Mouse (Mus musculus): ENCODE measurements around the gene Tmem236. TPM values are rescaled to one million over a fixed set of nuclear protein-coding genes. Genes with fewer than 3 reads are reported as not detected.

Tmem236 gene
- polyA plus RNA-seq (2017; shearing (Covaris generic)) = not detected

DNA sequence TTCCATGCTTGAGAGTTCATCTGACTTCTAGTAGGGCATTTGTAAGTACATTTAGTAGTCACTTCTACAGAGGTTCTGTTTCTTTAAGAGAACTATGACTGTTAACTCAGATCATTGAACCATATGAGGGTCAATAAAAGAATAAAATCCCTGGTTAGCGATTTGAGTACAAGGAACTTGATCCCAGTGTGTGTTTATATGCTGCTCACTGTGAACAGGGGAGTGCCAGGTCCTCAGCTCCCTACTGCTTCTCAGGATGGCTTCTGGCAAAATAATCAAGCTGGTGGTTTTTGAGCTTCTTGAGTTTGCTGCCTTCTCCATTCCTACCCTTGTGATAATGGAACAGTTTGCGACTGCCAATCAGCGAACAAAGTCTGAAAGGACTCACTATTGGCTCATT lies at the start of gene Tmem236:
Tmem236 (plus strand) TSS at position 190 of the 400 bp plus-strand sequence.
- no peak for ATAC-seq

DNA sequence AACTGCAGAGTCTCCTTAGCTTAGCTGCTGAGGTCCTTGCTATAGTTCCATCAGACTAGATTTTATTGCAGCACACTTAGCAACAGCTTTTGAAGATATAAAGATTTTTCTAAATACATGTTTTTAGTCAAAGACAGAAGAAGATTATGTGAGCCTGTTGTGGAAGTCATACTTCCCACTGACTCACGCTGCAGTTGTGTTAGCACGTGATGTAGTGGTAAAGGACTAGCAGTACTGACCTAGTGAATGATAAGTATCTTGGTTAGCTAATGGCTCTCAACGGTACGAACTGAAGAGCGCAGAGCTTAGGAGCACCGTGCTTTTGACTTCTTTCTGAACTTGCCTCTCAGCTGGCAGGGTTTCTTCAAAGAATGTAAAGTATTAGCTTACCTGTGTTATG lies 47.9 kb upstream of the Tmem236 start:
- ATAC-seq = no peak

DNA sequence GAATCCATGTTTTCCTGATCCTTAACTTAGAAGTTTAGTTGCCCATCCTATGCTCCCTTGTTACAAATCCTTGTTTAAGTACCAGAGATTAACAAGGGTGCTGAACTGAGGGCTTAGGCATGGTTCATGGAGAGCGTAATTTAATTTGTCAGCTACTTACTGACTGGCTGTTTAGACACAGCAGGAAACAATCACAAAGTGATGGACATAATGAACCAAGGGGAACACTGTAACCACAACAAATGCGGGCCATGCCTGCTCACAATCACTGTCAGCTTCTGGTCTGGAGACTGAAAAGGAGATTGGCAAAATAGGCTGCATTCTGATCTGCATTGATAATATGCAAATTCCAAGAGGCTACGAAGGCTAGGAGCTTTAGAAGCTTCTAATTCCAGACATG lies 46.7 kb upstream of the Tmem236 start:
- no peak for ATAC-seq

DNA sequence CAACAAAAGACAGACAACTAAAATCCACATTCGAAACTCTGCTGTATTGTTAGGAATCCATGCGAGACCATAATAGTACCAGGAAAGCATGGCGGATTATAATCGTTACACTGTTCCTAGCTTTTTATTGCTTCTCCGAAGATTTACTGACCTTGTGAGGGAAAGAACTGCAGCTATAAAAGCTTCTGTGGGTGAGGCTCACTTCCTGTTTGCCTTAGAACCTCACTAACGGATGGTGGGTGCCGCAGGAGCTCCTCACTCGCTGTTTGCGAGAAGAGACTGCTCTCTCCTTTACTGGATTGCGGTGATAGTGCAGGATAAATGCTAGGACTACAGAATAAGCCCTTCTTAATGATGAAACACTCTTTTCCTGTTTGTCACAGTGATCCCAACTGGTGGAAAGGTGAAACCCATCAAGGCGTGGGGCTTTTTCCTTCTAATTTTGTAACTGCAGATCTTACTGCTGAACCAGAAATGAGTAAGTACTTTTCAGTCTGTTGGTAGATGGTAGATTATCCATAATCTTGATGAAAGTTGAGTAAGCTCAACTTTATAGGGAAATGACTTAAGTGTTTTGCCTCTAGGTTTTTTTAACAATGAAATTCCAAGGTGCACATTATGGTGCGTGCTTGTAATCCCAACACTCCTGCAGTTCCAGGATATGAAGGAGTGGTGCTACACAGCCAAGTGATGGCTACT lies 43.5 kb upstream of the Tmem236 start:
- peak; percentile 89 for ATAC-seq

DNA sequence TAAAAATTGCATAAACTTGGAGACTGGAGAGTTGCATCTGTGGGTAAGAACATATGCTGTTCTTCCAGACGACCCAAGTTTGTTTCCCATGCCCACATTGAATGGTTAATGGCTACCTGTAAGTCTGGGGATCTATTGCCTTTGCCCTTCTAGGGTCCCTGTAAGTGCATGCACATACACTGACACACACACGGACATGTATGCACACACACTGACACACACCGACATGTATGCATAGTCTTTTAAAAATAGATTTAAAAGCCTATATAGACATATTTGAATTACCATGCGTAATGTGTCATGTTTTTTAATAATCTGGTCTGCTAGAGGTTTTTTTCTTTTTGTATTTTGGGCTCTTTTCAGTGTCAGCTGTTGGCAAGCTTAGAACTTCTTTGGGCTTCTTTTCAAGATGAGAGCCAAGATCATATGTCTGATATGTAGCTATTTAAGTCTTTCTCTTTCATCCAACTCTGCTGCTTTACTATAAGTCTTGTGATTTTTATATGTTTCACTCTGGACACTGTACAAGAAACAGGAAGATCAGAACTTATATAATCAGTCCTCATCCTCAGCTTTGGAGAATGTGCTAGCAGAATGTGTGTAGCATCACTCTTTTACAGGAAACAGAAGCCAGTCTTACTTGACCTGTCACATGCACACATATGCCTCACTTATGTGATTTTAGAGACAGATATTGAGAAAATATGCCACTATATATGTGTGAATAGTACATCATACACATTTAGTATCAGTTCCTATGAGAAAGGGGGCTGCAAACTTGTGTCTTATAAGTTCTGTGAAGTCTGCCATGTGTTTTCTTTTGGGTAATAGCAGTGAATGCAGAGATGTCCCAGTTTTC lies 41.6 kb upstream of the Tmem236 start:
- no peak for ATAC-seq

DNA sequence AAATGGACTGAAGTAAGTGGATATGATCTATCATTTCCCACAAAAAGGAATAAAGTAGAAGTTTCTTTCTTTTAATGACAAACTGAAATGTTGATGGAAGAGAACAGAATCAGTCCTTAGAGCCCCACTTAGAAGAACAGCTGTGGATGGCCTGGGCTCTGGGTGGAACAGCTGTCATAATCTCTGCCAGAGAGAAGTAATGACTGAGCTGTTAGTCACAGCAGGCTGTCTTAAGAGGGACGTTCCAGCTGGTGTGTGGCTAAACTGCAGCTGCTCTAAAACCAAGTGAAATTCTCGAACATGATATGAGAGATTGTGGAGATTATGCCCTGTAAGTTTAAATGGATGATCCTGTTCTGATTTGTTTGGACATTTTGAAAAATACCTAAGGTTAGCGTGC lies 37.4 kb upstream of the Tmem236 start:
- ATAC-seq = no peak

DNA sequence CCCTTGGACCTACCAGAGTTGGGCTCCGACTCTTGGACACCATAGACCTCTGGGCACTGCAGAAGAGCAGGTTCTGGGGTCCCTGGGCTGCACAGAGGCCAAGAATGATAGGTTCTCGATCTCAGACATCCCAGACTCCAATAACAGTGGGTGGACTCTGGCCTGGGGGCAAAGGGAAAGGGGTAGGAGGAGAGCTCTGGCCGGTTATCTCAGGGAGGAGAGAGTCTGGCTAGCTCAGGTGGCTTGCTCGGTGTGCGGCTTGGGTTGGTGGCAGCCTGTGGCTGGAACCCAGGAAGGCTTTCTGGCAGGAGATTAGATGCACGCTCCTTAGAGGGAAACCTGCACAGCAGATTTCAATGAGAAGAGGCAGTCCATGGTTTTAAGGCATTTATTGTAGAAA lies 34.7 kb upstream of the Tmem236 start:
- no peak for ATAC-seq

DNA sequence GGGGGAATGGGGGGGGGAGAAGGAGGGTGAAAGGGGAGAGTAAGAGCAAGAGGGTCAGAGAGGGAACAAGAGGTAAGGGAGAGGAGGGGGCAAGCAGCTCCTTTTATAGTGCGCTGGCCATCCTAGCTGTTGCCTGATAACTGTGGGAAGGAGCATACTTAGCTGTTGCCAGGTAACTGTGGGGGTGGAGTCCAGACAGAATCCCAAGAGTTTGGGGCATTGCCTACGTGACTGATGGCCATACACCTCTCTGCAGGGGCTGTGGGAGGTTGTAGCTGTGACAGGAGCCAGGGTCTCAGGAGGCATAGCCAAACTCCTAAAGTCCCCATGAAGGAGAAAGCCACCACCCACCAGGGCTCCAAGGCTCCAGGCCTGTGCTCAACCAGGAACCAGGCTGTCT lies 34.3 kb upstream of the Tmem236 start:
- ATAC-seq = no peak

DNA sequence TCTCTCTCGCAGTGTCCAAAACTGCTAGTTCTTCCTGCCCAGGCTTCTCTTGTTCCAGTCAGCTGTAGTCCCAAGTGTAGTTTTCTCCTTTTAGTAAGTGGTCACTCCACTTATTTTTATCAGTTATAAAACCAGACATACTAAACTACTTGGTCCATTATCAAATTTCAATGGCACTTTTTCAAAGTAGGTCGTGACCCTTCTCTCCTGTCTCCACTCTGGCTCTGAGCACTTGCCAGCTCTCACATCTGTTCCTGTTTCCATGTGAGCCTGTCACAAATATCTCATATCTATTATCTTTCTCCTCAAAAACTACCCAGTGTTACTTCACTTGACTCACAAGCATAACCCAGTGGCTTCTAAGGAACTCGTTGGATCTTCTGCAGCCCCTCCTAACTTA lies 29.0 kb upstream of the Tmem236 start:
- no peak for ATAC-seq

DNA sequence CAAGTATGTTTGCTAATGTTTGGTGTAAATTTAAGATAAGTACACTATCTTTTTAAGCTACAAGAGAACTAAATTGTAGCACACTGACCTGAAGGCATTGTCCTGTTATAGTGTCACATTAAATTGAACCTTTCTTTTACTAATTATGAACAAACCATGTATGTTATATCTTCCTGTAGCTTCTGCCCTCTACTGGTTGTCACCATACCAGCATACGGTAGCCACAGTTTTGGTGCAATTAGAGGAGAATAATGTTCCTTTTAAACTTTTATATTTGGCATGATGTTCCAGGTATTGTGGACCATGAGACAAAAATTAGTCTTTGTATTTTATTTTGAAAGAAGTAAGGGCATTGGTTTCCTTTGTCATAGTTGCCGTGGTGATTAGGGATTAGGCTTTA lies 27.4 kb upstream of the Tmem236 start:
- peak; percentile 49 for ATAC-seq

DNA sequence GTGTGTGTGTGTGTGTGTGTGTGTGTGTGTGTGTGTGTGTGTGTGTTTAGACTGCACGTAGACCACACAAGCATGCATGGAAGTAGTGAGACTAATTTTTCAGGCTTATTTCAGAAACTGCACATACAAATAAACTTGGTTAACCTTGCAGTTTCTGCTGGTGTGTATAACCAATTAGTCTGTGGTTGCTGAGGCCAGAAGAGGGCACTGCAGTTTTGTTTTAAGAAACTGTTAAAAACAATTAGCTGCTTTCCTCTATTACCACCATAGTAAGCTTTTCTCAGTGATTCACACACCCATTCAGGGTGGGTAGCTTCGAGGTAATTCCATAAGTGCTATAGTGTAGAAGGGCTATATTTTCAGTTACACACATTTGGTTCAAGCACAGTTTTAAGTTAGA lies 23.5 kb upstream of the Tmem236 start:
- ATAC-seq = no peak

DNA sequence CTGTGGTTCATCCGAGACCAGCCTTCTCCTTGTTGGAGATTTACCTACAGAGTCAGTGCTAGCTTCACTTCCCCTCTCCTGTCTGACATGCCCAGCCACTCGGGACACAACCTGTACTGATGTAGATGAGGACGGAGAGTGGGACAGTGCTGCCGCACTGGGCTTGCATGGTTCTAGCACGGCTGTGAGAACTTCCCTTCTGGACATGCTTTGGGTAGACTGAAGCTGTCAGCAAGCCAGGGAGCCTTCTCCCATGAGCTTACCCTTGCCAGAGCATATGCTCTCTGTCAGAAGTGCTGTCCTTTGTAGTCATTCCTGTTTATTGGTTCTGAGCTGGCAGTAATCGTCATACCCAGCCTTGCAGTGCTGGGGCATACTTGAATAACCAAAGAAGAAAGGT lies 22.5 kb upstream of the Tmem236 start:
- ATAC-seq = no peak

DNA sequence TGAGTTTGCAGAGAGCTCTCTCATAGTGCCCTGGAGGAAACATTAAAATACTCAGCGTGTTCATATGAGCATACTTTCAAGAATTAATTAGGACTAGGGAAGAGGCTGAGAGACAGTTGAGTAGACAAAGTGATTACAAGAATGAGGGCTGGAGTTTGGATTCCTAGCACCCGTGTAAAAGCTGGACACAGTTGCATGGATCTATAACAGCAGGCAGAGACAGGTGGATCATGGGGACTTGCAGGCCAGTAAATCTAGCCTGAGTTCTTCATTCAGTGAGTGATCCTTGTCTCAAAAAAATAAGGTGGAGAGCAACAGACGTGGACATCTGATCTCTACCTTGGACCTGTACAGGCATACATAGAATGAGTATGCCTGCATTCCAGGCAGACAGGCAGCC lies 15.3 kb upstream of the Tmem236 start:
- ATAC-seq = no peak

DNA sequence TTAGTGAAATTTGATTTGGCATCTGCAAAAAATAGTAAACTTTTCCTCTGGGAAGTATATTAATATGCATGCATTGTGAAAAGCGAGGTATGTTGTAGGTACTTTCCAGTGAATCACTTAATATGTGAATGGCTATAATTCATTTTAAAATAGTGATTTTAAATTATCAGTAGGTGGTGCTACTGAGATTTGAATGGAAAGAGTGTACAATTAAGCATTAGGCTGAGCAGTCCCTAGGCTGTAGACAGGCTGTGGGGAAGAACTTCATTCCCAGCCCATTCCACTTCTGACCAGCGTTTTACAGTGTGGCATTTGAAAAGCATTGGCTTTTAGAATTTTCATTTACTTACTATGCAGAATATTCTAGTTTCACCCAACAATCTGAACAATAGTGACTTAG lies 14.6 kb upstream of the Tmem236 start:
- no peak for ATAC-seq

DNA sequence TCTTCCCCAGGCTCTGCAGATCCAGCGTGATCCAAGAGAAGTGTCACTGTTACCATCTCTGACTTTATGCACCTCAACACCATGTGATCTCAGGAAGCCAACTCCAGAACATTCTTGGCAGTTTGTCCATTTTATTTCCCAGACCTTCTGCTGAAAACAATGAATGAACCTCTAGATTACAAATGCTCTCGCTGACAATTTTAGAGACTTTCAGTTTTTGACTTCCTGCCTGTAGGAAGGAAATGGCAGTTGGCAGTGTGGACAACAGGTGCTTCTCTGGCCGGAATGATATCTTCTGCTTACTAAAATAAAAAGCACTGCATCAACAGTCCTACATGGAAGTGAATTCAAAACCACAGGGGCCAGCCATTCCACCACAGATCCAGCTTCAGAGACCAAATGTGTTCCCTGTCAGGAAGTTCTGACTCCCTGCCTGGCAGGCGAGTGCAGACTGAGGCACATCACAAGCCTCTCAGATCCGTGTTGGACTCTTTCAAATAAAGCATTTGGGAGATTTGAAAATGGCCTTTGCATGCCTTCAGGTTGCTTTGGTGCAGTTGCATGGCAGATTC lies 9.8 kb upstream of the Tmem236 start:
- no peak for ATAC-seq

DNA sequence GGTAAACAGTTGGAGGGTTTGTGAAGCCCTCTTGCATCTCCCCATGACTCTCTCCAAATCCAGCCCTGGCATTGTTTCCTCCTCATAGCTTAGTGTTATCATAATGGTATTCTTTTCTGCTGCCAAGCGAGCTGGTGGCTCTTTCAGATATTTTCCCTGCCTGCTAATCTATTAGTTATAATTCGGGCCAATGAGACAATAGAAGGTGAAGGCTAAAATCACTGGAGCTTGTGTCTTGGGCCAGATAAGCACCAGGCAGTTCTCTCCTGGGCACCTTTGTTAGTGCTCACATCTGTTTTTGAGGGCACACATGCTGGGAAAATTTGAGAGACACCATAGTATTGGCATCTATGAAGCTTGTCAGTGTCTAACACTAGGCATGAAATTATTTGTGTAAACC lies 9.3 kb upstream of the Tmem236 start:
- ATAC-seq = no peak

DNA sequence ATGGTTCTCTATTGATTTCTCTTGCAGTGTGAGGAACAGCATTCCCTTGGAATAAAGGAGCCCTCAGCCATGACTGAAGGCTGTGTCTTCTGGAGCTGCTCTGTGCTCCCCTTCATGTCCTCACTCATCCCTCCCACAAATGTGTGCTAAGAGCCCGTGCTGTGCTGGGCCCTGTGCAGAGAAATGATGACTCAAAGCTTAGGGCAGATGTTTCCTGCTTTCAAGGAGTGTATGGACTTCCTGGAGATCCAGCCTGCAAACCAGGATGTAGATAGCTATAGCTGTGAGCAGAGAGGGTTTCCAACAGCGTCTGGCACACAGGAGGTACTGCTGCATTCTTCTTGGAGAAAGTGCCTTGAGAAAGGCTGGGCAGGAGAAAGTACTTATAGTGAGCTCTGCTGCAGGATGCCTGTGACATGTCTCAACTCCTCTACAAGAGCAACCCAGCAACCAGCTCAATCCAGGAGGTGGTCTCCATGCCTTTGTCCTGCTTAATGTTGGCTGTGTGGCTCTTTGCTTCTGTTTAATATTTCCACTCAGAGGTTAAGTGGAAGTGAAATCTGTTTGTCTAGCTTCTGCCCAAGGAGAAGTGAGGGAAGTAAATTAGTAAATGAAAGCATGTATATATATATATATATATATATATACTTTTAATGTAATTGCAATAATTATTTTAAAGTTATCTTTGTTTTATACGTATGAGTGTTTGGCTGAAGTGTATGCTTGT lies 8.5 kb upstream of the Tmem236 start:
- ATAC-seq = no peak

DNA sequence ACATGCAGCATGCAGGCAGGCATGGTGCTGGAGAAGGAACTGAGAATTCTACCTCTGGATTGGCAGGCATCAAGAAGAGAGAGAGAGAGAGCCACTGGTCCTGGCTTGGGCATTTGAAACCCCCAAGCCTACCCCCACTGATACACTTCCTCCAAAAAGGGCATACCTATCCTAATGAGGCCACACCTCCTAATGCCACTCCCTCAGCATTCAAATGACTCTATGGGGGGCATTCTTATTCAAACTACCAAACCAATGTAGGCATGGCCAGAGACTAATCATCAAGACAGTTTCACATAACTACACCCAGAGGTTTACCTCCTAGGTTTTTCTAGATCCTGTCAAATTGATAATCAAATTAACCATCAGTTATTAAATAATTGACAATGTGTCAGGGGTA lies 6.6 kb upstream of the Tmem236 start:
- no peak for ATAC-seq

DNA sequence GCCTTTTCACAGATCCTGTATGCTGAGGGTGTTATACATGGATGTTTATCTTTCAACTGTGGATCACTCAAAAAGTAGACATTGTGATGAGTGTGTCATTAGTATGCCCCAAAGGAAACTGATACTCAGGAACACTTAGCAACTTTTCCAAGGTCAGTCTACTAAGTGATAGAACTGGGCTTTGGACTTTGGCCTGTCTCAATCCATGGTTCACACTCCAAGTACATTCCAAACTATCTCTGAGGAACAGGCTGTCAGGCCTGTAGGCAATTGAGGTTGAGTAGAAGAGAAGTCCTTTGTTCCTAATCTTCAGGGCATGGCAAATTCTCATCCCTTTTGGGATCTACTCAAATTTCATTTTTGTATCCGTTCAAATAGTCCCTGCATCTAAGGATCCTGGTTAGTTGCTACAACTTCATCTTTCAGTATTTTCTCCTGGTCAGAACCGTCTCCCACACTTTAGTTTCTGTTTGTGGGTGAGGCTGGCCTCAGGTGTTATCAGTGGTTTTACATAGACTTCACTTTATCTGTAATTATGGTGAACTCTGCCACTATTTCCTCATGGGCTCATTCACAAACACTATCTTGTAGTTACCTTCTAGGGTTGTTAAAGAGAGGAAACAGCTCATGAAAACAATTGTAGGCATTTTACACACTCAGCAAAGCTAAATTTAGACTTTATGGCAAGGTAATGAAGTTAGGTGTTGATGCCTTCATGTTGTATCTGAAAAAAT lies 2.3 kb downstream of the Tmem236 start:
- no peak for ATAC-seq

DNA sequence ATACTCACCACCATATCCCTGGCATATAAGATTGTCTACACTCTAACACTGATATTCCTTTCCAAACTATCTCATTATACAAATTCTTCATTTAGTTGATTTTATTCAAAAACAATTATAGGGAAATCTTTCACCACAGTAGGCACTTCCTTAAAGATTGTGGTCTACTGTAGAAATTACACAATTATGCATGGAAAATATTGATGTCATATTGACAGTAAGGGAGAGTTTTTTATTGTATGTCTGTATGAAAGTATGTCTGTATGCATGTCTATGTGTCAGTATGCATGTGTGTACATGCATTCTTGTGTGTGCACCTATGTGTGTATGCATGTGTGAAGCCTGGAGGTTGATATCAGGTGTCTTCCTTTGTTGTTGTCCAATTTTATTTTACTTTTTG lies 10.1 kb downstream of the Tmem236 start:
- ATAC-seq = no peak

DNA sequence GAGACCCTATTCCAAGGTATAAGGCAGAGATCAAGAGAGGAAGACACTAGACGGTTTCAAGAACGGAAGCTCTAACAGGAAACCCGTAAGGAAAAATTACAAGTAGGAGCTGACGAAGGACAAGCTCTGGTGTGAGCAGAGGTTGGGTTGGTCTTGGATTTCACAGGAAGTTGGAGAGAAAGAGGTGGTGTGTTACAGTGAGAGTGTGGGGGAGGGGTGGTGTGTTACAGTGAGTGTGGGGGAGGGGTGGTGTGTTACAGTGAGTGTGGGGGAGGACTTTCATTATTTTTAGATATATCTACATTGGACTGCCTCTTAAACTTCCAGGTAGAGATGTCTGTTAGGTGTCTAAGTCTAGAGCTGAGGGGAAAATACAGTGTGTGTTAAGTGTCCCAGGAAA lies 16.4 kb downstream of the Tmem236 start:
- ATAC-seq = no peak

DNA sequence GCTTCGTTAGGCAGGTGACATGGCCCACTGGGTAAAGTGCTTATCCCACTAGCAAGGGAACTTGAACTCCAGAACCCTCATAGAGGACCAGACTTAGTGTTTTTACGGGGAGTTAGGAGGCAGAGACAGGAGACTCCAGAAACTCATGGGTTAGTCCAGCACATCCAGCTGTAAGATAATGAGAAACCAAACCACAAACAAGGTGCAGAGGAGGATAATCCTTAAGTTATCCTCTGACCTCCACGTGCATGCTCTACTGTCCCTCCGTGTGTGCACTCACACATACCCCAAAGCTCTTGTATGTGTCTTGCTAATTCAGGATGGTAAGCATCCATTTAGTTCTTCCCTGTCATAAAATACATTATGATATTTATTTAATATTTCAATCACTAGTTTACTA lies 17.3 kb downstream of the Tmem236 start:
- no peak for ATAC-seq

DNA sequence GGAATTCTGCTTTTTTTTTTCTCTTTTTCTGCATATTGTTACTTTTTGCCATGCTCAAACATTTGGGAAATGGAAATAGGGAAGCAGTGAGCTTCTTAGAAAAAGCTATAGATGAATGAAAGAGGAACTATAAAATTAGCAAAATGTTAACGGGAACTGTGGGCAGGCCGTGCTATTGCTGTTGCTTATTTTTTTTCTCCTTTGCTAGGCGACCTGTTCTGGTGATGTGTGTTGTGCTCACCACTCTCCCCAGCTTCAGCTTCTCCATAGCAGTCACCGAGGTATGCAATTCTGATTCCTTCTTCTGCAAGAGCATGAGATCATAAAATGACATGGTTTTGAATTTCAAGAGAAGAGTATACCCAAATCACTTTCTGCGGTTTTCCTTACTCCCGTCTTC lies 17.7 kb downstream of the Tmem236 start:
- ATAC-seq = no peak
